Mouse (Mus musculus): Measurements from ENCODE around the gene Pm20d1. TPM values are rescaled to one million over a fixed set of nuclear protein-coding genes. Genes with fewer than 3 reads are reported as not detected.

The Pm20d1 gene
- polyA plus RNA-seq, 1 experiment from 2014 or later, result 2.1 TPM

- H3K27ac ChIP-seq (ENCODE audit: low read depth, low read length), result no peak overlapping the region
- no peaks in the 10 kb centered on the region for H3K27me3 ChIP-seq (ENCODE audit: control insufficient read depth, insufficient read depth, low read length)
- no peak overlapping the region for H3K9ac ChIP-seq (ENCODE audit: low read depth, low read length)
- H3K9me3 ChIP-seq (ENCODE audit: control insufficient read depth, low read length), result no peaks in the 10 kb centered on the region
- H3K4me3 ChIP-seq (ENCODE audit: low read length), result no peak overlapping the region
- H3K36me3 ChIP-seq (ENCODE audit: control insufficient read depth, insufficient read depth, low read length), result peaks cover 45% of the 10 kb centered on the region
- 81% methylated on average over 5 of the region's 5 CpGs for WGBS
- H3K4me2 ChIP-seq (replicated peaks; ENCODE audit: low read depth, low read length), result no peak overlapping the region
- no peak for ATAC-seq (ENCODE audit: low FRiP score, low TSS enrichment)
- no peaks in the 10 kb centered on the region for H3K4me1 ChIP-seq (ENCODE audit: control insufficient read depth, insufficient read depth, low read length)
These were observed 49.1 kb downstream of the Pm20d1 start for GRCm38 (mm10) chr1:131846255-131846654.

- Histone ChIP-seq H3K4me1 (ENCODE audit: control insufficient read depth, insufficient read depth, low read length) (no peaks in the 10 kb centered on the region), H3K4me2 (replicated peaks; ENCODE audit: low read depth, low read length) (no peak overlapping the region), H3K9me3 (ENCODE audit: control insufficient read depth, low read length) (no peaks in the 10 kb centered on the region), H3K27me3 (ENCODE audit: control insufficient read depth, insufficient read depth, low read length) (no peaks in the 10 kb centered on the region), H3K36me3 (ENCODE audit: control insufficient read depth, insufficient read depth, low read length) (no peaks in the 10 kb centered on the region), H3K27ac (ENCODE audit: low read depth, low read length) (no peak overlapping the region), H3K4me3 (ENCODE audit: low read length) (no peak overlapping the region), H3K9ac (ENCODE audit: low read depth, low read length) (no peak overlapping the region)
- ATAC-seq (ENCODE audit: low FRiP score, low TSS enrichment), result no peak
- 56% methylated on average over 4 of the region's 4 CpGs for WGBS
These were observed 64.6 kb downstream of the Pm20d1 start for GRCm38 (mm10) chr1:131861811-131862210.

- Histone ChIP-seq H3K4me2 (replicated peaks; ENCODE audit: low read depth, low read length) (no peak overlapping the region), H3K27ac (ENCODE audit: low read depth, low read length) (no peak overlapping the region), H3K4me1 (ENCODE audit: control insufficient read depth, insufficient read depth, low read length) (no peaks in the 10 kb centered on the region), H3K9ac (ENCODE audit: low read depth, low read length) (no peak overlapping the region), H3K9me3 (ENCODE audit: control insufficient read depth, low read length) (no peaks in the 10 kb centered on the region), H3K36me3 (ENCODE audit: control insufficient read depth, insufficient read depth, low read length) (no peaks in the 10 kb centered on the region), H3K4me3 (ENCODE audit: low read length) (no peak overlapping the region), H3K27me3 (ENCODE audit: control insufficient read depth, insufficient read depth, low read length) (no peaks in the 10 kb centered on the region)
- 77% methylated on average over 5 of the region's 5 CpGs for WGBS
- no peak for ATAC-seq (ENCODE audit: low FRiP score, low TSS enrichment)
These were observed 68.4 kb downstream of the Pm20d1 start for GRCm38 (mm10) chr1:131865596-131865995.

GRCm38 (mm10) chr1:131866304-131866999 lies 69.3 kb downstream of the Pm20d1 start:
- Histone ChIP-seq H3K9me3 (ENCODE audit: control insufficient read depth, low read length) (no peaks in the 10 kb centered on the region), H3K4me2 (replicated peaks; ENCODE audit: low read depth, low read length) (peak overlapping the region; percentile 77; the same call in 1 of the 2 replicates)
- WGBS, result 71% methylated on average over 6 of the region's 6 CpGs

GRCm38 (mm10) chr1:131867093-131867945 lies 70.1 kb downstream of the Pm20d1 start, which contains the start of gene Rab29:
Gene Rab29, plus strand, starts transcription at chr1:131867224.
- under 1% methylated on average over 46 of the region's 46 CpGs for WGBS
- no peaks in the 10 kb centered on the region for H3K36me3 ChIP-seq (ENCODE audit: control insufficient read depth, insufficient read depth, low read length)
- peak within 1 kb of the TSS; percentile 66 for H3K4me3 ChIP-seq (ENCODE audit: low read length)
- H3K27ac ChIP-seq (ENCODE audit: low read depth, low read length), result no peak within 1 kb of the TSS
- no peaks in the 10 kb centered on the region for H3K9me3 ChIP-seq (ENCODE audit: control insufficient read depth, low read length)
- ATAC-seq (ENCODE audit: low FRiP score, low TSS enrichment), result peak; percentile 96
- peak within 1 kb of the TSS; percentile 52 for H3K9ac ChIP-seq (ENCODE audit: low read depth, low read length)
- H3K27me3 ChIP-seq (ENCODE audit: control insufficient read depth, insufficient read depth, low read length), result no peaks in the 10 kb centered on the region
- H3K4me2 ChIP-seq (replicated peaks; ENCODE audit: low read depth, low read length), result peak within 1 kb of the TSS; percentile 77
- no peaks in the 10 kb centered on the region for H3K4me1 ChIP-seq (ENCODE audit: control insufficient read depth, insufficient read depth, low read length)

More at GRCm38 (mm10) chr1:131866304-131866999, 69.3 kb downstream of the Pm20d1 start:
- Histone ChIP-seq H3K36me3 (ENCODE audit: control insufficient read depth, insufficient read depth, low read length) (no peaks in the 10 kb centered on the region), H3K4me3 (ENCODE audit: low read length) (no peak overlapping the region), H3K27ac (ENCODE audit: low read depth, low read length) (no peak overlapping the region), H3K4me1 (ENCODE audit: control insufficient read depth, insufficient read depth, low read length) (no peaks in the 10 kb centered on the region), H3K27me3 (ENCODE audit: control insufficient read depth, insufficient read depth, low read length) (no peaks in the 10 kb centered on the region), H3K9ac (ENCODE audit: low read depth, low read length) (no peak overlapping the region)
- 0 out of 2 replicates have a peak, but pooled peaks have one; percentile 26 for ATAC-seq (ENCODE audit: low FRiP score, low TSS enrichment)

GRCm38 (mm10) chr1:131867946-131868290 lies 70.7 kb downstream of the Pm20d1 start:
- no peak overlapping the region for H3K27ac ChIP-seq (ENCODE audit: low read depth, low read length)
- H3K4me1 ChIP-seq (ENCODE audit: control insufficient read depth, insufficient read depth, low read length), result no peaks in the 10 kb centered on the region
- peak overlapping the region; percentile 52; the same call in 1 of the 2 replicates for H3K9ac ChIP-seq (ENCODE audit: low read depth, low read length)
- H3K36me3 ChIP-seq (ENCODE audit: control insufficient read depth, insufficient read depth, low read length), result no peaks in the 10 kb centered on the region
- peak overlapping the region; percentile 77 for H3K4me2 ChIP-seq (replicated peaks; ENCODE audit: low read depth, low read length)
- peak; percentile 14; the same call in 1 of the 2 replicates for ATAC-seq (ENCODE audit: low FRiP score, low TSS enrichment)
- WGBS, result 16% methylated on average over 10 of the region's 10 CpGs
- no peaks in the 10 kb centered on the region for H3K27me3 ChIP-seq (ENCODE audit: control insufficient read depth, insufficient read depth, low read length)
- peak overlapping the region; percentile 66 for H3K4me3 ChIP-seq (ENCODE audit: low read length)
- H3K9me3 ChIP-seq (ENCODE audit: control insufficient read depth, low read length), result no peaks in the 10 kb centered on the region

- Histone ChIP-seq H3K9ac (ENCODE audit: low read depth, low read length) (no peak overlapping the region), H3K27me3 (ENCODE audit: control insufficient read depth, insufficient read depth, low read length) (no peaks in the 10 kb centered on the region), H3K36me3 (ENCODE audit: control insufficient read depth, insufficient read depth, low read length) (no peaks in the 10 kb centered on the region), H3K4me2 (replicated peaks; ENCODE audit: low read depth, low read length) (no peak overlapping the region), H3K9me3 (ENCODE audit: control insufficient read depth, low read length) (no peaks in the 10 kb centered on the region), H3K4me1 (ENCODE audit: control insufficient read depth, insufficient read depth, low read length) (no peaks in the 10 kb centered on the region), H3K27ac (ENCODE audit: low read depth, low read length) (no peak overlapping the region), H3K4me3 (ENCODE audit: low read length) (no peak overlapping the region)
- no peak for ATAC-seq (ENCODE audit: low FRiP score, low TSS enrichment)
- 85% methylated on average over 2 of the region's 2 CpGs for WGBS
These were observed 72.4 kb downstream of the Pm20d1 start for GRCm38 (mm10) chr1:131869561-131869960.

Measured in kidney, embryonic 14.5 days (tissue).